Mouse (Mus musculus): ENCODE results near the gene Kcne1. TPM values are rescaled to one million over a fixed set of nuclear protein-coding genes. Genes with fewer than 3 reads are reported as not detected.

Kcne1 gene
- not detected for total RNA-seq (2022)

- no peak for DNase-seq (ENCODE audit: low spot score in 2 of 2)
Observed at GRCm38 (mm10) chr16:92359229-92359628, at the start of gene Kcne1. Gene Kcne1 (minus strand): TSS chr16:92359468.

- DNase-seq (ENCODE audit: low spot score in 2 of 2) = no peak
Observed at GRCm38 (mm10) chr16:92407883-92408282, 48.6 kb upstream of the Kcne1 start.

- no peak for DNase-seq (ENCODE audit: low spot score in 2 of 2)
Observed at GRCm38 (mm10) chr16:92404141-92404540, 44.9 kb upstream of the Kcne1 start.

GRCm38 (mm10) chr16:92403069-92403468 lies 43.8 kb upstream of the Kcne1 start:
- no peak for DNase-seq (ENCODE audit: low spot score in 2 of 2)

GRCm38 (mm10) chr16:92402216-92402615 lies 42.9 kb upstream of the Kcne1 start:
- DNase-seq (ENCODE audit: low spot score in 2 of 2) = no peak

GRCm38 (mm10) chr16:92401206-92401605 lies 41.9 kb upstream of the Kcne1 start:
- no peak for DNase-seq (ENCODE audit: low spot score in 2 of 2)

- peak; percentile 79 for DNase-seq (ENCODE audit: low spot score in 2 of 2)
Observed at GRCm38 (mm10) chr16:92399490-92400458, 40.5 kb upstream of the Kcne1 start.

- no peak for DNase-seq (ENCODE audit: low spot score in 2 of 2)
Observed at GRCm38 (mm10) chr16:92398574-92399118, 39.4 kb upstream of the Kcne1 start.

- no peak for DNase-seq (ENCODE audit: low spot score in 2 of 2)
Observed at GRCm38 (mm10) chr16:92397745-92398573, 38.7 kb upstream of the Kcne1 start.

- no peak for DNase-seq (ENCODE audit: low spot score in 2 of 2)
Observed at GRCm38 (mm10) chr16:92393732-92394131, 34.5 kb upstream of the Kcne1 start.

GRCm38 (mm10) chr16:92387692-92388091 lies 28.4 kb upstream of the Kcne1 start:
- DNase-seq (ENCODE audit: low spot score in 2 of 2) = no peak

GRCm38 (mm10) chr16:92385062-92385461 lies 25.8 kb upstream of the Kcne1 start:
- peak; percentile 40 to 55 for DNase-seq (ENCODE audit: low spot score in 2 of 2)

- no peak for DNase-seq (ENCODE audit: low spot score in 2 of 2)
Observed at GRCm38 (mm10) chr16:92383412-92383811, 24.1 kb upstream of the Kcne1 start.

GRCm38 (mm10) chr16:92382508-92382907 lies 23.2 kb upstream of the Kcne1 start:
- DNase-seq (ENCODE audit: low spot score in 2 of 2) = no peak

GRCm38 (mm10) chr16:92381092-92381491 lies 21.8 kb upstream of the Kcne1 start:
- no peak for DNase-seq (ENCODE audit: low spot score in 2 of 2)

- no peak for DNase-seq (ENCODE audit: low spot score in 2 of 2)
Observed at GRCm38 (mm10) chr16:92376976-92377375, 17.7 kb upstream of the Kcne1 start.

- no peak for DNase-seq (ENCODE audit: low spot score in 2 of 2)
Observed at GRCm38 (mm10) chr16:92371623-92372022, 12.4 kb upstream of the Kcne1 start.

GRCm38 (mm10) chr16:92369260-92369659 lies 10.0 kb upstream of the Kcne1 start:
- DNase-seq (ENCODE audit: low spot score in 2 of 2) = no peak

- no peak for DNase-seq (ENCODE audit: low spot score in 2 of 2)
Observed at GRCm38 (mm10) chr16:92365477-92365876, 6.2 kb upstream of the Kcne1 start.

GRCm38 (mm10) chr16:92360711-92361110 lies 1.4 kb upstream of the Kcne1 start:
- no peak for DNase-seq (ENCODE audit: low spot score in 2 of 2)

GRCm38 (mm10) chr16:92358734-92359133 lies 534 bp downstream of the Kcne1 start:
- DNase-seq (ENCODE audit: low spot score in 2 of 2) = no peak

GRCm38 (mm10) chr16:92357566-92357965 lies 1.7 kb downstream of the Kcne1 start:
- DNase-seq (ENCODE audit: low spot score in 2 of 2) = no peak

Data from gastrocnemius, adult 8-10 months (tissue).